Mouse (Mus musculus) olfactory bulb, adult 2 months (tissue): ENCODE results near the gene Layn.

ENCODE experiments used
- CTCF ChIP-seq: fragments of 200-500 bp; IDR thresholded peaks from 2 replicates; pipeline ENCODE4 v1.5.1; 2012; ENCODE audit warnings: low read depth, mild to moderate bottlenecking, low read length, moderate library complexity; ENCODE audit not compliant: insufficient read depth
- POLR2A ChIP-seq: fragments of 200-500 bp; IDR thresholded peaks from 2 replicates; pipeline ENCODE4 v1.6.1; 2012; ENCODE audit warnings: mild to moderate bottlenecking, low read depth, low read length, moderate library complexity; ENCODE audit not compliant: insufficient read depth

GRCm38 (mm10) chr9:51076979-51077315, at the start of gene Layn:
- TF ChIP-seq POLR2A, result no peak
- no peak for TF ChIP-seq CTCF
